Mouse (Mus musculus) lung, postnatal 0 days (tissue): ENCODE measurements around the gene Sh2b1.

ENCODE experiments used
- CTCF ChIP-seq: IDR thresholded peaks from 2 replicates; pipeline ENCODE4 v1.5.1; 2016; ENCODE audit warnings: antibody characterized with exemption, mild to moderate bottlenecking
- EP300 ChIP-seq: IDR thresholded peaks from 2 replicates; pipeline ENCODE4 v1.6.1; 2016; ENCODE audit warnings: antibody characterized with exemption, mild to moderate bottlenecking, control low read depth

DNA sequence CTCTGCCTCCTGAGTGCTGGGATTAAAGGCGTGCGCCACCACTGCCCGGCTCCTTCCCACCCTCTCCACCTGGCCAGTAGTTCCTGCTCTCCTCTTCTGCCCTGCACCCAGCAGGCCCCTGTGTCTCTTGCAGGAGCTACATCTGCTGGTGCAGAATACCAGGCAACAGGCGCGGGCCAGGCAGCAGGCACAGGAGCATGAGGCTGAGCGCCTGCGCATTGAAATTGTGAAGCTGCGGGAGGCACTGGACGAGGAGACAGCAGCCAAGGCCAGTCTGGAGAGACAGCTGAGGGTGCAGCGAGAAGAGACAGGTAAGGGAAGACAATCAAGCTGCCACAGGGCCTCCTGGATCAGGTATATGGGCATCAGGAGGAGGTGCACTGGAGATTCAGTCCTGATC lies 31.2 kb downstream of the Sh2b1 start:
- TF ChIP-seq CTCF (no peak), EP300 (no peak)
